Mouse (Mus musculus): Measurements from ENCODE around the gene Hist1h2ac.

- TF ChIP-seq ZC3H11A (IDR thresholded peaks at IDR 0.05; ENCODE audit: borderline replicate concordance, low read depth, low read length) (no peak), CHD2 (IDR thresholded peaks at IDR 0.05; ENCODE audit: low read depth, low read length) (no peak), ZNF384 (IDR thresholded peaks at IDR 0.05; ENCODE audit: low read depth, low read length) (no peak), HCFC1 (IDR thresholded peaks at IDR 0.05; ENCODE audit: borderline replicate concordance, insufficient read depth, low read length) (no peak)
Observed at GRCm38 (mm10) chr13:23725213-23725612, 41.5 kb upstream of the Hist1h2ac start.
